7 mouse cellular contexts compared by ENCODE assay signal in the genomic region with DNA sequence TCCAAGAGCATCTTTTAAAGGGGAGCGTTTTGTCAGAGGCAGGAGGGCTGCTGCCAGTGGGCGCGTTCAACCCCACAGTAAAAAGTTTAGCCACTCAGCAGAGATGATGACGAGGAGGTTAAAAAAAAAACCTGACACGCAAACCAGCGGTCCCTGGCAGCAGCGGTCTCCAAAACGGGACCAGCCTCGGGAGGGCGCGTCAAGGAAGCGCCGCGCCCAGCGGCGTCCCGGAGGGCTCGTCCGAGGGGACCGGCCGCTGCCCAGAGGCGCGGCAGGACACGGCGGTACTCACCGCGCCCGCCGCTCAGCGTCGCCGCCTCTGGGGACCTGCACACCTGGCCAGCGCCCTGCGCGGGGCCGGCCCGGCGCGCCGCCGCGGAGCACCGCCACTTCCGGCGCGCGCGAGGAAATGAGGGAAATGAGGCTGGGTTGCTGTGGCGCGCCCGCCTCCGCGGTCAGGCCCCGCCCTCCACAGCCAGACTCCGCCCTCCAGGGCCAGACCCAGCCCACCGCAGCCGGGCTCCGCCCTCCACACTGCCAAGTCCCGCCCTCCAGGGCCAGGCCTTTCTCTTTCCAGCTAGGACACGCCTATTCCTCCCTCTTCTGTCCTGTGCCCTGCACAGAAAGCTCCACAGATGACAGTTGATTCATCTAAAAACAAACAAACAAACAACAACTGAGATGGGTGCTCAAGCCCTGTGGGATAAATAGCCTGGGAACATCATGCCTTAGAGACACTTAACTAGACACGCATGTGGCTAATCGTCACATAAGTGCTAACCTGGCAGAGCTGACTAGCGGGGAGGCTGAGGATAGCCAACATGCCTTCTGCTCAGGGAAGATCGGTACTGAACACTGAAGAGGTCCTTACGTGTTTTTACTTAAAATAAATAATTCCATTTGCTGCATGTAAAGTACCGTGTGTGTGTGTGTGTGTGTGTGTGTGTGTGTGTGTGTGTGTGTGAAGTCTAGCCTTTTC. TPM values are rescaled to one million over a fixed set of nuclear protein-coding genes. Genes with fewer than 3 reads are reported as not detected.
A peak's percentile ranks its signal among the peaks of the same experiment; 100 is the strongest.
DNase-seq lines count a peak whose midpoint lies in the region; ATAC-seq lines count a peak whose summit lies in the region.

Gene Csgalnact2 (minus strand): TSS at position 410 of the 979 bp plus-strand sequence.

- peak within 1 kb of the TSS; percentile 61; the same call in 1 of the 2 replicates for H3K27ac ChIP-seq in intestine, embryonic 15.5 days
- peak within 1 kb of the TSS; percentile 90 for H3K27ac ChIP-seq in midbrain, embryonic 10.5 days (replicated peaks)

- peak; percentile 100 for ATAC-seq in intestine, embryonic 15.5 days

- intact Hi-C loops in left cerebral cortex, postnatal 25 days (cut with DNase I) = no loop called here

- no peaks in the 10 kb centered on the region for H3K27me3 ChIP-seq in intestine, embryonic 15.5 days (replicated peaks)
- H3K27me3 ChIP-seq in midbrain, embryonic 10.5 days (ENCODE audit: low read depth, poor library complexity, severe bottlenecking) = no peaks in the 10 kb centered on the region

- no peaks in the 10 kb centered on the region for H3K36me3 ChIP-seq in intestine, embryonic 15.5 days
- H3K36me3 ChIP-seq in midbrain, embryonic 10.5 days = no peaks in the 10 kb centered on the region

- no peaks in the 10 kb centered on the region for H3K9me3 ChIP-seq in intestine, embryonic 15.5 days
- no peaks in the 10 kb centered on the region; the same call in 1 of the 2 replicates for H3K9me3 ChIP-seq in midbrain, embryonic 10.5 days (replicated peaks)

- WGBS in intestine, embryonic 15.5 days = 5% methylated on average over 66 of the region's 66 CpGs
- WGBS in midbrain, embryonic 10.5 days = 7% methylated on average over 65 of the region's 66 CpGs

- peak; percentile 96 to 98 for DNase-seq in adrenal gland, adult (ENCODE audit: inconsistent age in 2 of 2, low spot score in 1 of 2)
- DNase-seq in embryo, embryonic 10.5 days (ENCODE audit: low spot score) = peak; percentile 91
- DNase-seq in gastrocnemius, postnatal 25 days = peak; percentile 92
- peak; percentile 91 to 93 for DNase-seq in left cerebral cortex, postnatal 25 days (ENCODE audit: low spot score in 2 of 2)
- DNase-seq in midbrain, embryonic 10.5 days (ENCODE audit: low spot score) = peak; percentile 92
- peak; percentile 86 for DNase-seq in right cerebral cortex, postnatal 4 days

- peak within 1 kb of the TSS; percentile 84 for H3K4me3 ChIP-seq in intestine, embryonic 15.5 days (replicated peaks)
- H3K4me3 ChIP-seq in midbrain, embryonic 10.5 days = peak within 1 kb of the TSS; percentile 79

- H3K4me1 ChIP-seq in intestine, embryonic 15.5 days (replicated peaks) = no peaks in the 10 kb centered on the region
- peaks cover 12% of the 10 kb centered on the region for H3K4me1 ChIP-seq in midbrain, embryonic 10.5 days

- peak within 1 kb of the TSS; percentile 71 for H3K9ac ChIP-seq in intestine, embryonic 15.5 days

- H3K4me2 ChIP-seq in intestine, embryonic 15.5 days (replicated peaks) = peak within 1 kb of the TSS; percentile 60

RNA-seq across cellular contexts. Expression of gene Csgalnact2, which starts in this region (rescaled TPM):
- 10 to 100 TPM; 25.3 to 26.7 TPM for total RNA-seq in gastrocnemius, postnatal 25 days (2021)
- polyA plus RNA-seq in intestine, embryonic 15.5 days (2015; fragmentation: Nextera tagmentation; extraction: Ambion mirVana) = 10.4 and 12.1 TPM in 2 replicates
- total RNA-seq in left cerebral cortex, postnatal 25 days (2021) = 10 to 100 TPM; 11.8 to 13.0 TPM
- polyA plus RNA-seq in midbrain, embryonic 10.5 days (2016; fragmentation: Nextera tagmentation; extraction: Ambion mirVana) = 6.3 and 6.5 TPM in 2 replicates

Comparison
In these comparisons a context has a peak if more than half of its experiments do, and no peak if none do; other contexts are left out.
1. Peak in every context shown above with its lines: DNase-seq, ATAC-seq, H3K4me3 ChIP-seq and H3K27ac ChIP-seq.